12 mouse cellular contexts compared by ENCODE assay signal in the genomic region with DNA sequence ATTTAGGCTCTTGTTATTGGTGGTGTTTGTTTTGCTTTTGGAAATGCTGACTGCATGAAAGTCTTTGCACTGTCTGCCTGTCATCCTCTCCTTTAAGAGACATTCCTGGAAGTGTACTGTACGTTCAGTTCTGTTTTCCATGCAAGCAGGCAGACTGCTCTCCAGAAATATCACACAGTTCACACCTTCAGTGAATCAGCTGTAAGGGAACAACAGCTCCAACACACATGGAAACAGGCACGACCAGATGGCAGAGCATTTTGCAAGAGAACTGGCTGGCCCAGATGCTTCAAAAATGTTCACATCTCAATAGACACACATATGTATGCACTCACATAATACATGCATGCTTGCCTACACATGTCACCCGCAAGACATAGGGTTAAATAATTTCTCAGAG. TPM values are rescaled to one million over a fixed set of nuclear protein-coding genes. Genes with fewer than 3 reads are reported as not detected.
DNase-seq lines count a peak whose midpoint lies in the region; ATAC-seq lines count a peak whose summit lies in the region.
"Had no signal": no experiment of that assay in that cellular context is flagged by ENCODE, and none has a peak within 500 bp of the region (broad histone marks: within the 10 kb centered on the region; RNA-seq: fewer than 3 reads in every experiment).

No protein-coding gene starts in this region.

- ATAC-seq in frontal cortex, adult (ENCODE audit: low TSS enrichment): peak; percentile 90

- peak; percentile 32 for DNase-seq in brain, embryonic 18.5 days (ENCODE audit: low read depth, low spot score)
- DNase-seq in layer of hippocampus, postnatal 10 days (ENCODE audit: low spot score in 2 of 2): peak; percentile 38 to 40
- DNase-seq in right cerebral cortex, adult 18-20 months: peak; percentile 91
- DNase-seq in adrenal gland, postnatal 25 days: no peak
- no peak for DNase-seq in thymus, postnatal 36 days
- DNase-seq in Muller cell, postnatal 12 days (ENCODE audit: inconsistent ontology term): no peak
- DNase-seq: adrenal gland, postnatal 14 days; cerebellum, adult 2 months; liver; lung, postnatal 14 days; midbrain, embryonic 14.5 days had no signal

RNA-seq across cellular contexts. Expression of a gene that starts 43.4 kb away (rescaled TPM):
- 10 to 100 TPM; 44.3 to 47.5 TPM for total RNA-seq in layer of hippocampus, postnatal 10 days (2021)
- 23.8 and 41.5 TPM in 2 replicates for total RNA-seq in adrenal gland, postnatal 25 days (2021)

Comparison
In these comparisons a context has a peak if more than half of its experiments do, and no peak if none do; other contexts are left out.
1. DNase-seq: peak in brain, embryonic 18.5 days (single experiment), layer of hippocampus, postnatal 10 days (2 of 2) and right cerebral cortex, adult 18-20 months (single experiment); none in adrenal gland, postnatal 25 days (single experiment), thymus, postnatal 36 days (0 of 2) and Muller cell, postnatal 12 days (single experiment).